ENCODE assay signal across 9 mouse cellular contexts in the genomic region with DNA sequence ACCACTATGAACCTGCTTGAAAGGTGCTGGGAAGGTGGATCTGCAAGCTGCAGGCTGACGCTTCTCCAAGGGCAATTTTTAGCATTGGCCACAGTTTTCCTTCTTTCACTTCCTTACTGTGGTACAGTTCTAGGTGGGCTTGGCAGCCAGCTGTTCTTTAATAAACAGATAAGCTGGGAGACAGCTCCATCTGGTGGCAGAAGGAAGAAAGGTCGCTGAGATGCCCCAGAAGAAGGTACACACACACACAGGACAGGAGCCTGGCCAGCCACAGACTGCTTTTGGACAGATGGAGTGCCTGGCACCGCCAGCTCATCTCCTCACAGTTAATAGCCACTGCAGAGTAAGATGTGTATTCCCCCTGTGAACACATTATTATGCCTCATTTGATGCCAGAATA. TPM values are rescaled to one million over a fixed set of nuclear protein-coding genes. Genes with fewer than 3 reads are reported as not detected.
DNase-seq lines count a peak whose midpoint lies in the region; ATAC-seq and TF ChIP-seq lines count a peak whose summit lies in the region.
"Had no signal": no experiment of that assay in that cellular context is flagged by ENCODE, and none has a peak within 500 bp of the region (broad histone marks: within the 10 kb centered on the region; RNA-seq: fewer than 3 reads in every experiment).

No protein-coding gene starts in this region.

- WGBS in liver, postnatal 0 days (ENCODE audit: insufficient replicate concordance), result 17% methylated on average over 3 of the region's 3 CpGs

- H3K4me2 ChIP-seq in liver, postnatal 0 days (ENCODE audit: low read depth, low read length), result no peak overlapping the region
- H3K4me2 ChIP-seq: limb, embryonic 13.5 days had no signal

- no peaks in the 10 kb centered on the region for H3K79me3 ChIP-seq in C2C12 (ENCODE audit: low read depth)

- TF ChIP-seq CTCF in C2C12 (IDR thresholded peaks at IDR 0.05; ENCODE audit: control insufficient read depth, insufficient read depth, insufficient read length), result peak; percentile 9
- peak; percentile 76 for TF ChIP-seq CTCF in liver, postnatal 0 days (IDR thresholded peaks at IDR 0.05; ENCODE audit: low read depth)

- peak; percentile 21 for DNase-seq in Muller cell, postnatal 12 days (ENCODE audit: inconsistent ontology term)
- DNase-seq in cerebellum, adult 9-10 months, result peak; percentile 94
- peak; percentile 55 to 58 for DNase-seq in frontal cortex, postnatal 10 days (ENCODE audit: low spot score in 2 of 2)
- DNase-seq in kidney, postnatal 36 days, result peak; percentile 40 to 72
- peak; percentile 62 for DNase-seq in liver, postnatal 0 days
- peak; percentile 83 for DNase-seq in retina, embryonic 14.5 days (ENCODE audit: low spot score)
- peak; percentile 45 for DNase-seq in yolk sac, embryonic 10.5 days (ENCODE audit: low spot score)

- no peak overlapping the region for H3K27ac ChIP-seq in liver, postnatal 0 days (ENCODE audit: low read depth)
- H3K27ac ChIP-seq: limb, embryonic 13.5 days had no signal

- H3K4me1 ChIP-seq in liver, postnatal 0 days (ENCODE audit: insufficient read depth), result no peaks in the 10 kb centered on the region
- H3K4me1 ChIP-seq: limb, embryonic 13.5 days had no signal

- no peak for TF ChIP-seq EP300 in liver, postnatal 0 days (IDR thresholded peaks at IDR 0.05; ENCODE audit: low read depth)

- no peak overlapping the region for H3K4me3 ChIP-seq in C2C12 (ENCODE audit: insufficient read depth, poor library complexity, severe bottlenecking)
- H3K4me3 ChIP-seq in liver, postnatal 0 days (ENCODE audit: low read depth, low read length), result no peak overlapping the region
- H3K4me3 ChIP-seq: limb, embryonic 13.5 days had no signal

- no peaks in the 10 kb centered on the region for H3K27me3 ChIP-seq in C2C12 (ENCODE audit: control insufficient read depth, insufficient read depth, insufficient read length)
- H3K27me3 ChIP-seq in liver, postnatal 0 days (ENCODE audit: insufficient read depth, low read length), result no peaks in the 10 kb centered on the region
- H3K27me3 ChIP-seq: limb, embryonic 13.5 days had no signal

- H3K9ac ChIP-seq in liver, postnatal 0 days (replicated peaks), result no peak overlapping the region
- H3K9ac ChIP-seq: limb, embryonic 13.5 days had no signal

- H3ac ChIP-seq in C2C12 (ENCODE audit: control insufficient read depth, insufficient read length, low read depth), result no peak overlapping the region

- H3K9me3 ChIP-seq in liver, postnatal 0 days (ENCODE audit: low read length), result no peaks in the 10 kb centered on the region
- H3K9me3 ChIP-seq: limb, embryonic 13.5 days had no signal

- ATAC-seq in liver, postnatal 0 days, result no peak

- H3K36me3 ChIP-seq in C2C12 (ENCODE audit: control insufficient read depth, insufficient read depth), result no peaks in the 10 kb centered on the region
- H3K36me3 ChIP-seq in liver, postnatal 0 days (replicated peaks; ENCODE audit: insufficient read depth, low read length), result peaks cover 11% of the 10 kb centered on the region

- H3K79me2 ChIP-seq in C2C12 (ENCODE audit: control insufficient read depth, insufficient read depth), result no peaks in the 10 kb centered on the region

TF ChIP-seq in C2C12, 6 proteins besides CTCF, POLR2A, EP300 and RAD21:
- TF ChIP-seq FOSL1 (IDR thresholded peaks at IDR 0.05; ENCODE audit: insufficient read depth, low read length, poor library complexity, severe bottlenecking) (no peak), MYOG (IDR thresholded peaks at IDR 0.05; ENCODE audit: control insufficient read depth, extremely low read depth, insufficient read length) (no peak), MYOD1 (IDR thresholded peaks at IDR 0.05; ENCODE audit: control insufficient read depth, insufficient read length, low read depth) (no peak), MAX (IDR thresholded peaks at IDR 0.05) (no peak), USF1 (IDR thresholded peaks at IDR 0.05; ENCODE audit: low read depth) (no peak), CEBPB (IDR thresholded peaks at IDR 0.05; ENCODE audit: low read depth) (no peak)

RNA-seq across cellular contexts. Expression of gene Klc2, which starts 33.0 kb away (rescaled TPM):
- 30.5 TPM for polyA plus RNA-seq in C2C12 (2012; fragmentation: generic; extraction: Trizol)
- polyA plus RNA-seq in liver, postnatal 0 days (2015; fragmentation: Nextera tagmentation; extraction: Ambion mirVana), result 1.3 and 1.5 TPM in 2 replicates

RNA-seq across cellular contexts. Expression of gene Rab1b, which starts 44.5 kb away (rescaled TPM):
- 212 TPM for polyA plus RNA-seq in C2C12 (2012; fragmentation: generic; extraction: Trizol)
- polyA plus RNA-seq in liver, postnatal 0 days (2015; fragmentation: Nextera tagmentation; extraction: Ambion mirVana), result 86.0 and 90.6 TPM in 2 replicates

RNA-seq across cellular contexts. Expression of gene Cnih2, which starts 53.0 kb away (rescaled TPM):
- polyA plus RNA-seq in C2C12 (2012; fragmentation: generic; extraction: Trizol), result 1.9 TPM
- 0.15 and 0.18 TPM in 2 replicates for polyA plus RNA-seq in liver, postnatal 0 days (2015; fragmentation: Nextera tagmentation; extraction: Ambion mirVana)

Comparison
In these comparisons a context has a peak if more than half of its experiments do, and no peak if none do; other contexts are left out.
1. DNase-seq: peak in every context shown above with its lines; median percentile 94 in cerebellum, adult 9-10 months; 83 in retina, embryonic 14.5 days; 62 in liver, postnatal 0 days; 56 in frontal cortex, postnatal 10 days; 56 in kidney, postnatal 36 days; 45 in yolk sac, embryonic 10.5 days; 21 in Muller cell, postnatal 12 days.
2. RNA of gene Klc2, which starts 33.0 kb away (polyA plus RNA-seq): 30.5 TPM in C2C12 (single experiment); 1.3 to 1.5 TPM in liver, postnatal 0 days; every median in the first group is over 10 times any median in the second.